Mouse (Mus musculus) small intestine, adult 2 months (tissue): ENCODE measurements around the gene Zfp319.

Experiments used
- CTCF ChIP-seq: fragments of 200-500 bp; IDR thresholded peaks from 2 replicates; pipeline ENCODE4 v1.5.1; 2012; ENCODE audit warnings: low read depth, mild to moderate bottlenecking, control low read depth, inconsistent platforms, low read length, moderate library complexity, mixed read lengths; ENCODE audit not compliant: insufficient replicate concordance, insufficient read length; ENCODE audit errors: extremely low read depth
- POLR2A ChIP-seq: fragments of 200-500 bp; IDR thresholded peaks from 2 replicates; pipeline ENCODE4 v1.6.1; 2012; ENCODE audit warnings: low read depth, mild to moderate bottlenecking, control low read depth, inconsistent platforms, low read length, moderate library complexity

- no peak for TF ChIP-seq CTCF
- TF ChIP-seq POLR2A, result no peak
Observed at GRCm38 (mm10) chr8:95360181-95361015, 28.6 kb upstream of the Zfp319 start.
